Mouse (Mus musculus) cerebellum, postnatal 14 days (tissue): ENCODE measurements at regions not wholly inside any gene's neighbourhood (a gene's known extent, or its start where the extent isn't known, plus 50 kb on each side); places are given as distances from the start of the nearest gene placed in this dataset.

ENCODE experiments used
- DNase-seq, 2 experiments: peaks; one replicate each; pipeline ENCODE4 v3.0.0; 2021; ENCODE audit warnings: mixed read lengths in 2 of 2

- no peak for DNase-seq
Observed at GRCm38 (mm10) chr1:128723843-128724242, 131.8 kb upstream of the Cxcr4 start.

- DNase-seq, result no peak
Observed at GRCm38 (mm10) chr1:128722061-128722471, 130.0 kb upstream of the Cxcr4 start.

GRCm38 (mm10) chr1:128714843-128715242 lies 122.8 kb upstream of the Cxcr4 start:
- DNase-seq, result no peak

GRCm38 (mm10) chr1:128712876-128713275 lies 120.8 kb upstream of the Cxcr4 start:
- no peak for DNase-seq

- no peak for DNase-seq
Observed at GRCm38 (mm10) chr1:128711121-128711520, 119.0 kb upstream of the Cxcr4 start.

- peak in 1 of 2 experiments; percentile 7 for DNase-seq
Observed at GRCm38 (mm10) chr1:128707747-128708146, 115.7 kb upstream of the Cxcr4 start.

- DNase-seq, result no peak
Observed at GRCm38 (mm10) chr1:128706167-128706566, 114.1 kb upstream of the Cxcr4 start.

GRCm38 (mm10) chr1:128705071-128705503 lies 113.0 kb upstream of the Cxcr4 start:
- DNase-seq, result no peak

GRCm38 (mm10) chr1:128701326-128701725 lies 109.2 kb upstream of the Cxcr4 start:
- no peak for DNase-seq

- no peak for DNase-seq
Observed at GRCm38 (mm10) chr1:128697962-128698361, 105.9 kb upstream of the Cxcr4 start.

GRCm38 (mm10) chr1:128695936-128696335 lies 103.8 kb upstream of the Cxcr4 start:
- no peak for DNase-seq

GRCm38 (mm10) chr1:128692799-128693198 lies 100.7 kb upstream of the Cxcr4 start:
- no peak for DNase-seq

- no peak for DNase-seq
Observed at GRCm38 (mm10) chr1:128692313-128692712, 100.2 kb upstream of the Cxcr4 start.

GRCm38 (mm10) chr1:128687236-128687927 lies 95.3 kb upstream of the Cxcr4 start:
- no peak for DNase-seq

GRCm38 (mm10) chr1:128685467-128686137 lies 93.5 kb upstream of the Cxcr4 start:
- DNase-seq, result no peak

GRCm38 (mm10) chr1:128682942-128683341 lies 90.8 kb upstream of the Cxcr4 start:
- DNase-seq, result no peak

- DNase-seq, result no peak
Observed at GRCm38 (mm10) chr1:128681261-128681660, 89.2 kb upstream of the Cxcr4 start.

- DNase-seq, result no peak
Observed at GRCm38 (mm10) chr1:128680538-128680937, 88.4 kb upstream of the Cxcr4 start.

GRCm38 (mm10) chr1:128680012-128680411 lies 87.9 kb upstream of the Cxcr4 start:
- DNase-seq, result no peak

- no peak for DNase-seq
Observed at GRCm38 (mm10) chr1:128679005-128679980, 87.2 kb upstream of the Cxcr4 start.

GRCm38 (mm10) chr1:128675538-128675937 lies 83.4 kb upstream of the Cxcr4 start:
- DNase-seq, result no peak

- DNase-seq, result no peak
Observed at GRCm38 (mm10) chr1:128672306-128672705, 80.2 kb upstream of the Cxcr4 start.

- DNase-seq, result no peak
Observed at GRCm38 (mm10) chr1:128671495-128671894, 79.4 kb upstream of the Cxcr4 start.
